Mouse (Mus musculus) lung, postnatal 0 days (tissue): Measurements from ENCODE around the gene Morc2a. TPM values are rescaled to one million over a fixed set of nuclear protein-coding genes. Genes with fewer than 3 reads are reported as not detected.
"Not testable (repeated sequence)": the region's sequence is repeated elsewhere in the genome, so short reads cannot be mapped to it uniquely, and the experiment has no call there.

ENCODE experiments used
- ATAC-seq: fragments of 200-750 bp; cut with Nextera tagmentation; 2 replicates; pipeline ENCODE4 v1.8.0; 2017; ENCODE audit warnings: moderate library complexity
- DNase-seq: peaks from one replicate; pipeline ENCODE4 v3.0.0-alpha.2; 2016; ENCODE audit warnings: low spot score
- H3K27ac ChIP-seq: fragments of 300-500 bp; sonication (generic); 2 replicates; pipeline ENCODE4 v1.5.1; 2014; ENCODE audit warnings: antibody characterized with exemption, mild to moderate bottlenecking, low read length, mixed read lengths
- H3K27me3 ChIP-seq: fragments of 300-500 bp; sonication (generic); replicated peaks from 2 replicates; pipeline ENCODE4 v1.6.1; 2014; ENCODE audit warnings: low read length, mixed read lengths; ENCODE audit not compliant: insufficient read depth
- H3K36me3 ChIP-seq: fragments of 300-500 bp; sonication (generic); 2 replicates; pipeline ENCODE4 v1.6.1; 2014; ENCODE audit warnings: low read length, mixed read lengths; ENCODE audit not compliant: insufficient read depth
- H3K4me1 ChIP-seq: fragments of 300-500 bp; sonication (generic); 2 replicates; pipeline ENCODE4 v1.6.1; 2014; ENCODE audit warnings: antibody characterized with exemption, low read depth, low read length, mixed read lengths; ENCODE audit not compliant: insufficient read depth
- H3K4me2 ChIP-seq: fragments of 300-500 bp; sonication (generic); replicated peaks from 2 replicates; pipeline ENCODE4 v1.6.1; 2014; ENCODE audit warnings: low read depth, mild to moderate bottlenecking, low read length, moderate library complexity, mixed read lengths
- H3K4me3 ChIP-seq: fragments of 300-500 bp; sonication (generic); 2 replicates; pipeline ENCODE4 v1.5.1; 2014; ENCODE audit warnings: low read depth, low read length
- H3K9ac ChIP-seq: fragments of 300-500 bp; sonication (generic); replicated peaks from 2 replicates; pipeline ENCODE4 v1.6.1; 2014; ENCODE audit warnings: low read depth, mild to moderate bottlenecking
- H3K9me3 ChIP-seq: fragments of 300-500 bp; sonication (generic); 2 replicates; pipeline ENCODE4 v1.6.1; 2016; ENCODE audit warnings: low read length, mixed read lengths
- CTCF ChIP-seq: IDR thresholded peaks from 2 replicates; pipeline ENCODE4 v1.5.1; 2016; ENCODE audit warnings: antibody characterized with exemption, mild to moderate bottlenecking
- EP300 ChIP-seq: IDR thresholded peaks from 2 replicates; pipeline ENCODE4 v1.6.1; 2016; ENCODE audit warnings: antibody characterized with exemption, mild to moderate bottlenecking, control low read depth
- WGBS: fragments of 180-500 bp; shearing (Covaris S2); extraction: QIAGEN DNeasy Blood & Tissue Kit; methylation state at CpG from one replicate; pipeline ENCODE4 v1.1.7; 2014; 5-methylcytosine and 5-hydroxymethylcytosine counted together
- polyA plus RNA-seq: library from polyadenylated mRNA; unstranded; fragments of >200 nt; fragmentation: Nextera tagmentation; extraction: Ambion mirVana; gene quantifications from 2 replicates; pipeline ENCODE4 v1.2.1, GENCODE M21; 2015

Morc2a gene
- polyA plus RNA-seq, result 9.9 and 10.2 TPM in 2 replicates

GRCm38 (mm10) chr11:3648964-3649841 is at the start of gene Morc2a:
Morc2a (plus strand) TSS chr11:3649191.
- Histone ChIP-seq H3K4me3 (peak within 1 kb of the TSS; percentile 91), H3K9ac (peak within 1 kb of the TSS; percentile 99), H3K4me1 (peaks cover 8% of the 10 kb centered on the region; the same call in 1 of the 2 replicates), H3K27ac (peak within 1 kb of the TSS; percentile 96), H3K4me2 (peak within 1 kb of the TSS; percentile 77), H3K36me3 (peaks cover 8% of the 10 kb centered on the region), H3K9me3 (no peaks in the 10 kb centered on the region), H3K27me3 (no peaks in the 10 kb centered on the region)
- ATAC-seq (peak; percentile 98), DNase-seq (peak; percentile 99)
- no peak for TF ChIP-seq EP300
- TF ChIP-seq CTCF, result peak; percentile 60
- WGBS, result 2% methylated on average over 71 of the region's 81 CpGs

GRCm38 (mm10) chr11:3601966-3602365 is 47.0 kb upstream of the Morc2a start:
- not testable (repeated sequence) for H3K27ac ChIP-seq, H3K4me1 ChIP-seq, ATAC-seq, H3K4me3 ChIP-seq, H3K4me2 ChIP-seq, H3K36me3 ChIP-seq, H3K27me3 ChIP-seq, H3K9me3 ChIP-seq, H3K9ac ChIP-seq
- DNase-seq, result peak; percentile 25
- peak; percentile 58 for TF ChIP-seq CTCF
- 37% methylated on average over 1 of the region's 1 CpGs for WGBS

- H3K9me3 ChIP-seq, H3K4me1 ChIP-seq, DNase-seq, ATAC-seq, H3K4me3 ChIP-seq, H3K9ac ChIP-seq, H3K27ac ChIP-seq, H3K27me3 ChIP-seq, H3K36me3 ChIP-seq, H3K4me2 ChIP-seq: not testable (repeated sequence)
- peak; percentile 78 for TF ChIP-seq CTCF
- 42% methylated on average over 2 of the region's 2 CpGs for whole genome bisulfite sequencing
These were observed 46.3 kb upstream of the Morc2a start for GRCm38 (mm10) chr11:3602687-3603086.

GRCm38 (mm10) chr11:3606456-3606855 is 42.5 kb upstream of the Morc2a start:
- Histone ChIP-seq H3K4me2 (no peak overlapping the region), H3K4me3 (no peak overlapping the region), H3K27me3 (no peaks in the 10 kb centered on the region), H3K9me3 (no peaks in the 10 kb centered on the region), H3K4me1 (no peaks in the 10 kb centered on the region), H3K9ac (no peak overlapping the region), H3K36me3 (no peaks in the 10 kb centered on the region), H3K27ac (no peak overlapping the region)
- DNase-seq (no peak), ATAC-seq (no peak)
- TF ChIP-seq EP300 (no peak), CTCF (no peak)
- 72% methylated on average over 5 of the region's 5 CpGs for WGBS

GRCm38 (mm10) chr11:3615576-3615975 is 33.4 kb upstream of the Morc2a start:
- Histone ChIP-seq H3K4me2 (no peak overlapping the region), H3K27ac (no peak overlapping the region), H3K4me3 (no peak overlapping the region), H3K9me3 (no peaks in the 10 kb centered on the region), H3K27me3 (no peaks in the 10 kb centered on the region), H3K4me1 (no peaks in the 10 kb centered on the region), H3K9ac (no peak overlapping the region), H3K36me3 (no peaks in the 10 kb centered on the region)
- DNase-seq (no peak), ATAC-seq (no peak)
- TF ChIP-seq EP300 (no peak), CTCF (no peak)
- WGBS, result 92% methylated on average over 4 of the region's 4 CpGs

- TF ChIP-seq EP300 (no peak), CTCF (no peak)
- no peak overlapping the region for H3K27ac ChIP-seq
- H3K27me3 ChIP-seq, result no peaks in the 10 kb centered on the region
- no peak overlapping the region for H3K9ac ChIP-seq
- no peak overlapping the region for H3K4me2 ChIP-seq
- H3K4me3 ChIP-seq, result no peak overlapping the region
- 0 out of 2 replicates have a peak, but pooled peaks cover 4% of the 10 kb centered on the region for H3K9me3 ChIP-seq
- no peaks in the 10 kb centered on the region for H3K36me3 ChIP-seq
- 60% methylated on average over 5 of the region's 5 CpGs for WGBS
- DNase-seq (no peak), ATAC-seq (no peak; the same call in 1 of the 2 replicates)
- H3K4me1 ChIP-seq, result no peaks in the 10 kb centered on the region
These were observed 26.2 kb upstream of the Morc2a start for GRCm38 (mm10) chr11:3622826-3623225.
